Mouse (Mus musculus) WW6 (cell line): Measurements from ENCODE around the gene Gtf2a1.
"Not testable (repeated sequence)": the region's sequence is repeated elsewhere in the genome, so short reads cannot be mapped to it uniquely, and the experiment has no call there.

Source experiments
- DNase-seq: peaks from one replicate; pipeline ENCODE4 v3.0.0-alpha.2; 2013; ENCODE audit warnings: low read depth, low spot score

The Gtf2a1 gene

GRCm38 (mm10) chr12:91581204-91582070 is 8.8 kb downstream of the Gtf2a1 start:
- DNase-seq = no peak

GRCm38 (mm10) chr12:91579665-91580064 is 10.6 kb downstream of the Gtf2a1 start:
- no peak for DNase-seq

DNA sequence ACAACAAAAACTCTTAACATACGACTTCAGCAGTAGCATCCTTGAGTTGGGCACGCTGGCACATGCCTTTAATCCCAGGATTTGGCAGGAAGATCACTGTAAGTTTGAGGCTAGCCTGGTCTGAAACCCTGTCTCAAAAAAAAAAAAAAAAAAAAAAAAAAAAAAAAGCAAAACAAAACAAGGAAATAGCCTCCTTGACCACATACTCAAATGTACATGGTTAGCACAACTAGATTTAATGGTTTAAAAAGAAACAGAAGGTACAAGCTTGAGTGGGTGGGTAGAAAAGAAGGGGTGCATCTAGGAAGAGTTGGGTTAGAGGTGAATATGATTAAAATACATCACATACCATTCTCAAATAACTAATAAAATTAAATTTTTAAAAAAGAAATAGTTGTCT is 18.6 kb downstream of the Gtf2a1 start:
- DNase-seq = no peak

DNA sequence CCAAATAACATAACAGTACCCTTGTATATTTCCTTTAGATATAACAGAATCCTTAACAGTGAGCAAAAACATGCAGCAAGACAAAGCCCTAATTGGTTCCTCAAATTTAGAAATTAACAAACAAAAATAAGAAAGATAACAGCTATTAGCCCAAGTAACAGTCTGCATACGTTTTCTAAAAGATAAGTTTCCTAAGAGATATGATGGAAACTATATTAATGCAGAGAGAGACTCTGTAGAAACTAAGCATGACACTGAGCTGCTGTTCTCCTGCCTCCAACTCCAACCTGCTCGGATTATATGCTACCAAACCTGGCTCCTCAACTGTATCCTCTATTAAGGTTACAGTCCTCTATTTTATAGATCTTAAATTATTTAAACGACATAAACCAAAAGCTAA is 21.0 kb downstream of the Gtf2a1 start:
- no peak for DNase-seq

- no peak for DNase-seq
These were observed 23.1 kb downstream of the Gtf2a1 start for GRCm38 (mm10) chr12:91567145-91567544.

GRCm38 (mm10) chr12:91558152-91558551 is 32.1 kb downstream of the Gtf2a1 start:
- DNase-seq = not testable (repeated sequence)

- not testable (repeated sequence) for DNase-seq
These were observed 32.8 kb downstream of the Gtf2a1 start for GRCm38 (mm10) chr12:91557358-91558005.

DNA sequence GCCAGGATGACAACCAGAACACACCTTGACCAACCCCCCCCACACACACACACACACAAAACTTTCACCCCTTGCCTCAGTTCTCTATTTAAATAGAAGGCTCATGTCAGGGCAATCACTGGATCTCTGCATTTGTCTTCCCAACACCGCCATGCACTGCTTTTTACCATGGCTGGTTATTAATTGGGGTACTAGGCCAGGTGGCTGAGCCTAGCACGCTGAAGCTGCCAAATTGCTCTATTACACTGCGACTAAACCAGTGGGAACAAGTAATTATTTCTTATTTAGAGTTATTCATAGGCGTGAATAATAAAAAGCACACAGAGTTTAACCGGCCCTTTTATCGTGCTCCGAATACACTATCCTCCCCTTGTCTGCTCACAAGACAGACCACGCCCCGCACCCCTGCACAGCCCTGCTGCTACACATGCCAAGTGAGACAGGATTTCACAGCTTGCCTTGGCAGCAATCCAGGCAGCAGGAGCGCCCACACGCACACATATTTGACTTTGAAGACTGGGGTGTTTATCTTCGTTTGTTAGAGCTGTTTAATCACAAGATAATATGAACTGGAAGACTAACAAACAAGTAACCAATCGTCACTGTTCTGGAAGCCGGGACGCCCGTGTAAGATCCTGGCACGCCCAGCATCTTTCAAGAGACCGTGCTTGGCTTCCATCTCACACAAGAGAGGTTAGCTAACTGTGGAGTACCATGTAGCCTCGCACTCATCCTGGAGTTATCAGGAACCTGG is 38.3 kb downstream of the Gtf2a1 start:
- no peak for DNase-seq

DNA sequence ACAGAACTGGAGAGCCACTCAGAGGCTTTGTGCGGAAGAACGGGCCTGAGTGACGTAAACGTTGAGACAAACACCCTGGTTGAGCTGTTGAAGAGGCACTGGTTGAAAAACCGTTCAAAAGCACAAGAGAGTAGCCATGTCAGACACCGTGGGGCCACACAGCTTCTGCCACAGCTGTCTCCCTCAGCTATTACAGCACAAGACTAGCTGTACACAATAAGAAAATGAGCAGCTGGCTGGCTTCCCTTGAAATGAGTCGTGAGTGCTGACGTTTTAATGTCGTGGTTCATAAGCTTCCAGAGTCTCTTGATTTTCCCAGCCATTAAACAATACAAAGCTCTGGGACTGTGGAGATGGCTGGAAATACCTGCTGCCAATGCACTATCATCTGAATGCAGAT is 40.8 kb downstream of the Gtf2a1 start:
- no peak for DNase-seq

GRCm38 (mm10) chr12:91540202-91540601 is 50.1 kb downstream of the Gtf2a1 start:
- DNase-seq = no peak

DNA sequence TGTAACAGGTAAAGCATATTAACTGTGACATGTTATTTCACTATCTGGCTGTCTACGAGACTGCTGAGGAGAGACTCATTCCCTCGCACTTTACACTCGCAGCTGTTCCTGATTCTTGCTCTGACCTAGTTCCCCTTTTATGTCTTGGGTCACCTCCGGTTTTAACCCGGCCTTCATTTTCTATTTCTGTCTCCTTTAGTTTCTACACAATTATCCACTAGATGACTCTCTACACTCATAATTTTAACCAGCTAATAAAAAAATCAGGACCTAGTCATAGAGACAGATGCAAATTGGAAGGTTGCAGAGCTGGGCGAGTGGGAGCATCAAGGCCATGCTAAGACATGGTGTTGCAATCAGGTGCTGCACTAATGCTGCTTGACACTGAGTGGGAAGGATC is 55.8 kb downstream of the Gtf2a1 start:
- DNase-seq = no peak

DNA sequence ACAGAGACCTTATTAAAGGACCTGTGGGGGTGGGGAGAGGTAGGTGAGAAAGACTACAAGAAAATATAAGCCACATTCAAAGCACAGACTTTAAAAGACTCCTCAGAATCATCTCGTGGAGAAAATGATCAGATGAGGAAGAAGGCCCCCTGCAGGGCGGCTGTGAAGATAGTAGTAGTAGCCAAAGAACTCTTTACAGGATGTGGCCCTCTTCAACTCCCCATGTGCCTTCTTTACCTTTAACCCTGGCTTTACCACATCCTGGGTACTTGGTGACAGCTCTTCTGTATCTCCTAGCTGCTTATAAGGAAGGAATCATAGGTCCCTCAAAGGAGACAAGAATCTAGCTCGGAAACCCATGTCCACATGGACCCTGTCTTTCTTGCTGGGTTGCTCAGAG is 66.7 kb downstream of the Gtf2a1 start:
- DNase-seq = no peak

GRCm38 (mm10) chr12:91517808-91518207 is 72.5 kb downstream of the Gtf2a1 start:
- DNase-seq = no peak

- no peak for DNase-seq
These were observed 76.3 kb downstream of the Gtf2a1 start for GRCm38 (mm10) chr12:91513980-91514379.

DNA sequence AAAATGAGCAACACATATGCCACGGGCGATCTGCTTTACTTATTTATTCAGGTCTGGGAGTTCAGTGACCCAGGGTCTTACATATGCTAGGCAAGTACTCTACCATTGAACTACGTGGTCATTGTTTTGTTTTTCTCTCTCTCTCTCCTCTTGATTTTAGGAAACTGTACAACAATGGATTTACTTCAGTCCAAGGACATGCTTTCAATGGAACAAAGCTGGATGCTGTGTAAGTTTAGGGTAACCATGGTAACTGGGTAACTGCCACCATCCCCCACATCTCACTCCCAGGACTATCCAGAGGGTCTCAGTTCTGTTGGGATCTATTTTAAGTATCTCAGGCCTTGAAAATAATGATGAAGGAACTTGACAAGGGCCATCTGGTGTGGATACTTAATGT is 78.5 kb downstream of the Gtf2a1 start:
- no peak for DNase-seq
